Mouse (Mus musculus) midbrain, embryonic 10.5 days (tissue): ENCODE measurements at regions not wholly inside any gene's neighbourhood (a gene's known extent, or its start where the extent isn't known, plus 50 kb on each side); places are given as distances from the start of the nearest gene placed in this dataset.
A peak's percentile ranks its signal among the peaks of the same experiment; 100 is the strongest.

Source experiments
- DNase-seq: peaks from one replicate; pipeline ENCODE4 v3.0.0-alpha.2; 2017; ENCODE audit warnings: low spot score
- H3K27ac ChIP-seq: fragments of 300-500 bp; sonication (generic); replicated peaks from 2 replicates; pipeline ENCODE4 v1.5.1; 2016; ENCODE audit warnings: mild to moderate bottlenecking
- H3K27me3 ChIP-seq: fragments of 300-500 bp; sonication (generic); 2 replicates; pipeline ENCODE4 v1.6.1; 2016; ENCODE audit warnings: low read depth, mild to moderate bottlenecking; ENCODE audit not compliant: poor library complexity, severe bottlenecking
- H3K36me3 ChIP-seq: fragments of 300-500 bp; sonication (generic); 2 replicates; pipeline ENCODE4 v1.6.1; 2016; ENCODE audit warnings: mild to moderate bottlenecking, moderate library complexity
- H3K4me1 ChIP-seq: fragments of 300-500 bp; sonication (generic); 2 replicates; pipeline ENCODE4 v1.6.1; 2016
- H3K4me3 ChIP-seq: fragments of 300-500 bp; sonication (generic); 2 replicates; pipeline ENCODE4 v1.5.1; 2016; ENCODE audit warnings: mild to moderate bottlenecking, moderate library complexity
- H3K9me3 ChIP-seq: fragments of 300-500 bp; sonication (generic); replicated peaks from 2 replicates; pipeline ENCODE4 v1.6.1; 2016; ENCODE audit warnings: mild to moderate bottlenecking
- WGBS: fragments of 180-500 bp; shearing (Covaris S2); methylation state at CpG from one replicate; pipeline ENCODE4 v1.1.7; 2016; 5-methylcytosine and 5-hydroxymethylcytosine counted together

- Histone ChIP-seq H3K9me3 (no peaks in the 10 kb centered on the region), H3K4me1 (peaks cover 8% of the 10 kb centered on the region), H3K27me3 (peaks cover 100% of the 10 kb centered on the region), H3K36me3 (no peaks in the 10 kb centered on the region), H3K27ac (no peak overlapping the region), H3K4me3 (no peak overlapping the region)
- no peak for DNase-seq
- WGBS: 86% methylated on average over 9 of the region's 9 CpGs
These were observed 70.6 kb upstream of the Wnt7b start for GRCm38 (mm10) chr15:85652871-85653337.

DNA sequence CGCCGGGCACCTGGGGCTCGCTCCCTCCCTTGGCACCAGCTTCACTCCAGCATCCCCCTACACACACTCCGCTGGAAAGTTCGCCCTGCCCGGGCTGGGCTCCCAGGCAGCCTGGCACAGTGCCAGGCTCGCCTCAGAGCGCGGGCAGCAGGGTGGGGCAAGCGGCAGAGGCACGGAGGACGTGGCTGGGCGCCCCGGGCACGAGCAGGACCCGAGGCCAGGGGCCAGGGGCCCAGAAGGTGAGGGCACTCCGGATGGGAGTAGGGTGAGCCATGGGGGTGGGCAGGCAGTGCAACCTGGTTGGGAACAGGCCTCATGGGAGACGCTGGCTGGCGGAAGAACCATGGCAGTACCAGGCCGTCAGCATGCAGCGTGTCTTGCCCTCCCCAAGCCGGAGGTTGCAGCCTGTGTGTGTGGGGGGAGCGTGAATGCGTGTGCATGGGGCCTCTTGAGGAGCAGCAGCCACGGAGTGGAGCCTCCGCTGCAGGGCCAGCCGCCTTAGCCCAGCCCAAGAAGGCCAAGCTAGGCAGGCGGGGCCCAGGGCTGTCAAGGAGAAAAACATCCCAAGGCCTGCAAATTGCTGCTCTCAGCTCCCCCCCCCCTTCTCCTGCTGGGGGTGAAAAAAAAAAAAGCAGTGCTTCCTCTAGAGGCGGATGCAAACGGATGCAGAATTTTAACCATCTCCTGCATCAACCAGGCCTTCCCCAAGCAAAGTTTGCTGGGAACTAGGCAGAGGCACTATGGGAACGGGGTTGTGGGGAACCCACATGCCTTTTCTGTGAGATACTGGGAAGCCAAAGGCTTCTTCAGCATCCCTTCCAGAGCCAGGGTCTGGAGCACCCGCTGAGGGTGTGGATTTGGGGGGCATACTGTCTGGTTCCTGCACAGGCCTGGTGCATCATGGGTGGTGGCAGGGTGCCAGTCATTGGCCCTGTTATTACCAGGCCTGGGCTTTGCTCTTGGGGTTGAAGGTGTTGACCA, 71.4 kb upstream of the Wnt7b start:
- H3K27me3 ChIP-seq: peaks cover 100% of the 10 kb centered on the region
- peaks cover 8% of the 10 kb centered on the region for H3K4me1 ChIP-seq
- no peak for DNase-seq
- 67% methylated on average over 32 of the region's 32 CpGs for WGBS
- H3K36me3 ChIP-seq: no peaks in the 10 kb centered on the region
- no peaks in the 10 kb centered on the region for H3K9me3 ChIP-seq
- no peak overlapping the region for H3K27ac ChIP-seq
- H3K4me3 ChIP-seq: no peak overlapping the region

DNA sequence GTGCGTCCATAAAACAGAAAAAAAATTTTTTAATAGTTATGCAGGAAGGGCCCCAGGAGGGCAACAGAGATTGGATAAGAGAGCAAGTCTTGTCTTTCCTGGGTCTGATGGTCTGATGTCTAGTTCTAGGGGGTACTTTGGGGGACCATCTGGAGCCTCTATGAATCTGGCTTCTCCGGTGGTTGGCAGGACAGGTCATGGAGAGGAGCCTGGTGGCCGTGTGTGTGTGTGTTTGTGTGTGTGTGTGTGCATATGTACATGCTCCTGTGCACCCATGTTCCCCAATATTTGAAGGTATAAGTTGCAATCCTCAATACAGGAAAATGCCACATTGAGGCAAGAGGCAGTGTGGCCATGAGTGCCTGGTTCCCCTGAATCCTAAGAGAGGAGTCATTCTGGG, 72.5 kb upstream of the Wnt7b start:
- WGBS: 86% methylated on average over 3 of the region's 3 CpGs
- H3K4me1 ChIP-seq: peaks cover 8% of the 10 kb centered on the region
- no peaks in the 10 kb centered on the region for H3K9me3 ChIP-seq
- no peak overlapping the region for H3K4me3 ChIP-seq
- no peak for DNase-seq
- H3K27ac ChIP-seq: no peak overlapping the region
- H3K27me3 ChIP-seq: peaks cover 100% of the 10 kb centered on the region
- no peaks in the 10 kb centered on the region for H3K36me3 ChIP-seq

- H3K27me3 ChIP-seq: peaks cover 100% of the 10 kb centered on the region
- H3K9me3 ChIP-seq: no peaks in the 10 kb centered on the region
- DNase-seq: no peak
- H3K4me3 ChIP-seq: no peak overlapping the region
- peaks cover 12% of the 10 kb centered on the region for H3K4me1 ChIP-seq
- H3K36me3 ChIP-seq: no peaks in the 10 kb centered on the region
- 31% methylated on average over 6 of the region's 6 CpGs for WGBS
- no peak overlapping the region for H3K27ac ChIP-seq
These were observed 73.5 kb upstream of the Wnt7b start for GRCm38 (mm10) chr15:85655751-85656167.

DNA sequence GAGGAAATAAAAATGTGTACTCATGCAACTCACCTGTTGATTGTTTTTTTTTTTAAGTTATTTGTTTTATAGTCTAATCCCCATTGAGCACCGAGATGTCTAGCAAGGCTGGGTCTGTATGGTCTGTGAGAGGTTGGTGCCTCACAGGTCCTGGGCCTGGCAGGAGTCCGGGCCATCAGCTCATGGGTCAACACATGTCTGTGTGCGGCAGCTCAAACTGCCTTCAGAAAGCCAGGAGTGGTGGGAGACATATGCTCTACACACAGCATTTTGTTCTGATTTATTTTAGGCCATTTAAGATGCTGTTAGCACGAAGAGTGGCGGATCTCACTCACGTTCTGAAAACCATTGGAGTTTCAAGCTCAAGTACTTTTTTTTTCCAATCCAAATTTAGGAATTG, 74.6 kb upstream of the Wnt7b start:
- WGBS: 78% methylated on average over 6 of the region's 6 CpGs
- no peak for DNase-seq
- H3K4me1 ChIP-seq: peaks cover 19% of the 10 kb centered on the region
- peaks cover 100% of the 10 kb centered on the region for H3K27me3 ChIP-seq
- H3K27ac ChIP-seq: no peak overlapping the region
- H3K9me3 ChIP-seq: no peaks in the 10 kb centered on the region
- no peaks in the 10 kb centered on the region for H3K36me3 ChIP-seq
- H3K4me3 ChIP-seq: no peak overlapping the region

- WGBS: 71% methylated on average over 8 of the region's 8 CpGs
- H3K27ac ChIP-seq: no peak overlapping the region
- no peak overlapping the region for H3K4me3 ChIP-seq
- no peaks in the 10 kb centered on the region for H3K36me3 ChIP-seq
- no peaks in the 10 kb centered on the region for H3K9me3 ChIP-seq
- DNase-seq: no peak
- H3K27me3 ChIP-seq: peaks cover 100% of the 10 kb centered on the region
- H3K4me1 ChIP-seq: peaks cover 19% of the 10 kb centered on the region
These were observed 75.2 kb upstream of the Wnt7b start for GRCm38 (mm10) chr15:85657441-85657989.

DNA sequence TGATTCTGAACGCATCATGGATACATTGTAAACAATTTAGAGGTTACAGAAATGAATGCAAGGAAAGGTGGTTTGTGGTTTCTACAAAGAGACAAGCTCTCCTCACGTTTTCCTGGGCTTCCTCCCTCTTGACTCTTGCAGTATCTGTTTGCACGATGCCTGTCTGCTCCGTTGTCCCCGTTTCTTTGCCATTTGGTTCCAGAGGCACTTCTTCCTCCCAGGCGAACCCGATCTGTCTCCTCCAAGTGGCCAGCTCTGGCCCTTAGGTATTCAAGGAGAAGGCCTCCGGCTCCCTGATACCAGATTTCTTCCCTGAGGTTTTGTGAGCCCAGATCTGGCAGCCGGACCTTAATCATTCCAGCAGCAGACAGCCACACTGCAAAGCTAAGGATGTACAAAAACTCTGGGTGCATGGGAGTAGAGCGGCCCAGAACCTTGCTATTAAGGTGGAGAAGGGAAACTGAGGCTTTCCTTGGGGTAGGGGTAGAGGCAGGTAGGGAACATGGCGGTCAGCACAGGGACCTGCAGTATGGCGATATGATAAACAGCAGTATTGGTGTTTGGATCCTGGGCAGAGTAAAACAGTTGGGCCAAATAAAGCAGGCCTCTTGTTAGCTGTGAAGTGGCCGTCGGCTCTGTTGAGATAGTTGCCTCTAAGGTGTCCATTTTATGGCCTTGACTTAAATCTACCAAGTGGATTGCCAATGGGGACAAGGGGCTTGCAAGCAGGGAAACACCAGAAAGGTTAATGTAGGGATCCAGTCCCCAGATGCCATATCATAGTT, 76.0 kb upstream of the Wnt7b start:
- Histone ChIP-seq H3K4me3 (no peak overlapping the region), H3K4me1 (peaks cover 19% of the 10 kb centered on the region), H3K36me3 (no peaks in the 10 kb centered on the region), H3K27me3 (peaks cover 100% of the 10 kb centered on the region), H3K9me3 (no peaks in the 10 kb centered on the region), H3K27ac (no peak overlapping the region)
- DNase-seq: no peak
- WGBS: 79% methylated on average over 14 of the region's 14 CpGs

DNA sequence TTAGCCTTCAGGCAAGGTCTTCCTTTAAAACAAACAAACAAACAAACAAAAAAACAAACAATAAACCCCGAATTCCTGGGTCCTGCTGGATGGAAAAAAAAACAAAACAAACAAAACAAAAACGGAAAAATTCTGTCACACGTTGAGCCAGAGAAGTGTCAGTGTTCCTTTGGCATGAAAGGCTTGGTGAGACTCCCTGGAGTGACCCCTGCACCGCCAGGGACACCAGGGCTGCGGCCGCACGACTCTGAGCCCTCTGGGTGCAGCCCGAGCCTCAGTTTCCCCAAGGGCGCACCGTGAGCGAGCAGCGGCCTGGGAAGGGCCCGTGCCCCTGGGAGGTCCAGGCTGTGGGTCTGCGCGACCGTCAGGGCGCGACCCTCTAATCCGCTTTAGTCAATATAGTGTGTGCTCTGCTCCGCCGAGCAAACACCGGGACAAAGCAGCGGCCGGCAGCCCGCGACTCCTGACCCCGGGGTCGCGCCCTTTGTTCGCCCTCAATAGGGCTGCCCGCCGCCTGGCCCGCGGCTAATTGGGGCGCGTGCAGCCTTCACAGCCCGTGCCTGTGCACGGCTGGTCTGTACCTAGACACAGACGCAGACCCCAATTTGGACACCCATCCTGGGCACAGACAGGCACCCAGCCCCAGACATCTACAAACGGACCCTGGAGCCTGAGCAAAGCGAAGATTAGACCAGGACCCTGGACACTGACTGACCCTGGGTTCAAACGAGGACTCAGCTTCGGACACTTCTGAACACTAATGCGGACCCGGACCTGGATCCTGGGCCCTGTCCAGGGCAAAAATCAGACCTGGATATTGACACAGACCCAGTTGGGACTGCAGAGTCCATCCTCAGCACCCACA, 74.0 kb upstream of the Ppara start:
- peaks cover 11% of the 10 kb centered on the region for H3K4me1 ChIP-seq
- peak; percentile 89 for DNase-seq

GRCm38 (mm10) chr15:85661393-85661690, 73.4 kb upstream of the Ppara start:
- DNase-seq: no peak
- no peaks in the 10 kb centered on the region for H3K36me3 ChIP-seq
- WGBS: 49% methylated on average over 2 of the region's 2 CpGs
- H3K4me3 ChIP-seq: no peak overlapping the region
- H3K27ac ChIP-seq: no peak overlapping the region
- H3K27me3 ChIP-seq: peaks cover 100% of the 10 kb centered on the region
- no peaks in the 10 kb centered on the region for H3K9me3 ChIP-seq
- H3K4me1 ChIP-seq: peaks cover 11% of the 10 kb centered on the region

More for the DNA sequence above, 74.0 kb upstream of the Ppara start:
- H3K27ac ChIP-seq: no peak overlapping the region
- 4% methylated on average over 45 of the region's 45 CpGs for WGBS
- peaks cover 100% of the 10 kb centered on the region for H3K27me3 ChIP-seq
- H3K4me3 ChIP-seq: peak overlapping the region; percentile 18; the same call in 1 of the 2 replicates
- H3K9me3 ChIP-seq: no peaks in the 10 kb centered on the region
- no peaks in the 10 kb centered on the region for H3K36me3 ChIP-seq

DNA sequence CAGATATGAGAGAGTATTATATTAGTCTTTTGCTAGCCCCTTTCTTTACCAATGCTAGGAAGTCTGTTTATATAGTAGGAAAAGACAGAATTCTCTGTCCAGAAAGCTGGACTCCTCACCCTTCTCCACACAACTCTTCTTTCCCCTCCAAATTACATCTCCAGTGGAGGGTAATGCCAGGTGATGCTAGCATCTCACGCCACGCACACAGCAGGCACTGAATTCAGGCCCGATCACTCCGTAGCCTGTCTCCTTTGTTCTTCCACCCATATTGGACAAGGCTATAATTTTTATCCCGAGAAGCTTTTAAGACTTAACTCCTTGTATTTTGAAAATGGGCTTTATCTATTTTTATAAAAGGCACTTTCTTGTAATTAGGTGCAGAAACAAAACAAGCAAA, 73.0 kb upstream of the Ppara start:
- H3K9me3 ChIP-seq: no peaks in the 10 kb centered on the region
- no peak overlapping the region for H3K4me3 ChIP-seq
- H3K36me3 ChIP-seq: no peaks in the 10 kb centered on the region
- H3K27ac ChIP-seq: no peak overlapping the region
- H3K27me3 ChIP-seq: peaks cover 100% of the 10 kb centered on the region
- WGBS: 95% methylated on average over 5 of the region's 5 CpGs
- H3K4me1 ChIP-seq: peaks cover 11% of the 10 kb centered on the region
- DNase-seq: no peak

- WGBS: 87% methylated on average over 8 of the region's 8 CpGs
- Histone ChIP-seq H3K27me3 (peaks cover 100% of the 10 kb centered on the region), H3K36me3 (no peaks in the 10 kb centered on the region), H3K9me3 (no peaks in the 10 kb centered on the region), H3K4me1 (peaks cover 11% of the 10 kb centered on the region), H3K4me3 (no peak overlapping the region), H3K27ac (no peak overlapping the region)
- no peak for DNase-seq
These were observed 72.5 kb upstream of the Ppara start for GRCm38 (mm10) chr15:85662271-85662670.

DNA sequence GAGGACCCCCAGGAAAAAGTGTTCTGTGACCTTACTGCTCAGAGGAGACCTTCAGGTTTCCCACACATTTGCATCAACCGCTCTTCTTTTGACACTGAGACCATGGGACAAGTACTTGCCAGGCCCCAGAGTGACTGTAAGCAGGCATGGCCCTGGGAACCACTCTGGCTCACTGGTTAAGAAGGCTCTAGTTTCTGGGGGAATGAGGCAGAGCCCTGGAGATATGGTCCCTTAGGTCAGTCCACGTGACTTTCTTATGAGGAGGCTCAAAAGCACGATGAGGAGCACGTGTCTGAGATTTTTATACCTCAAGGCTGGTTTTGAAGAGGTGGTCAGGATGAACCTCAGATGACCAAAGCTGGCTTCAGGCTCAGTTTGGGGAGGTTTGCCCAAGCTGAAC, 72.1 kb upstream of the Ppara start:
- Histone ChIP-seq H3K4me3 (no peak overlapping the region), H3K36me3 (no peaks in the 10 kb centered on the region), H3K4me1 (peaks cover 11% of the 10 kb centered on the region), H3K27me3 (peaks cover 100% of the 10 kb centered on the region), H3K27ac (no peak overlapping the region), H3K9me3 (no peaks in the 10 kb centered on the region)
- WGBS: 92% methylated on average over 4 of the region's 4 CpGs
- DNase-seq: no peak
